Comparison of ENCODE assay signal across 8 mouse cellular contexts in the genomic region with DNA sequence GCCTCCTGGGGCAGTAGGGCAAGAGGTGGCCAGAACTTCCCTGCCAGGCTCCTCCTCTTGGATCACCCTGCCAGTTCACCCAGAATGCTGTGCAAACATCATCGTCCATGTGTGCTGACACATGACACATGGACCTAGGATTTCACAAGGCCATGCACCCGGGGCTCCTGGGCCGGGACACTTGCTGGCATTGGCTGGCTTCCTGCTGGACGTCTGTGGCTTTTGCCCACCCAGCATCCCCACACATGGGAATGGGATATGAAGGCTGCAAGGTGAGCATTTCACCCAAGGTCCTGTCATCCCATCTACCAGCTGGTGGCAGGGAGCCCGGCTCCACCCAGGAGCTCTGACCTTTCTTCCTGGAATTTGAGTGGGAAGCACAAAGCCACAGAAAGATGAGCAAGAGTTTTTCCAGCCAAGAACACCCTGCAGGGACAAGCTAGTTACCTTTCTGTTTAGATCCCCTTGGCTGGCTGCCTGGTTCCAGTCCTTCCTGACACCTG. TPM values are rescaled to one million over a fixed set of nuclear protein-coding genes. Genes with fewer than 3 reads are reported as not detected.
DNase-seq lines count a peak whose midpoint lies in the region.
"Had no signal": no experiment of that assay in that cellular context is flagged by ENCODE, and none has a peak within 500 bp of the region (broad histone marks: within the 10 kb centered on the region; RNA-seq: fewer than 3 reads in every experiment).

No protein-coding gene starts in this region.

- peak; percentile 49 for DNase-seq in NIH3T3 (ENCODE audit: low read depth)
- peak; percentile 83 for DNase-seq in adrenal gland, postnatal 10 days
- DNase-seq in fat pad, adult 2 months (ENCODE audit: extremely low read depth, low read depth, low spot score): peak; percentile 100
- DNase-seq in lung, postnatal 10 days: peak; percentile 63
- no peak for DNase-seq in urinary bladder, postnatal 4 days (ENCODE audit: low spot score in 2 of 2)
- no peak for DNase-seq in left cerebral cortex, adult 18-20 months (ENCODE audit: low spot score in 2 of 2)
- DNase-seq in embryo, embryonic 9.5 days (ENCODE audit: extremely low spot score): no peak
- DNase-seq: right cerebral cortex, postnatal 14 days had no signal

RNA-seq across cellular contexts. Expression of gene Mical3, which starts 8.0 kb away (rescaled TPM):
- total RNA-seq in adrenal gland, postnatal 10 days (2021): 10 to 100 TPM; 43.0 to 75.5 TPM
- total RNA-seq in left cerebral cortex, adult 18-20 months (2021): 100 to 1,000 TPM; 108 to 119 TPM

Comparison
In these comparisons a context has a peak if more than half of its experiments do, and no peak if none do; other contexts are left out.
1. DNase-seq: peak in NIH3T3 (single experiment), adrenal gland, postnatal 10 days (single experiment), fat pad, adult 2 months (single experiment) and lung, postnatal 10 days (single experiment); none in urinary bladder, postnatal 4 days (0 of 2), left cerebral cortex, adult 18-20 months (0 of 2) and embryo, embryonic 9.5 days (single experiment).